Mouse (Mus musculus) CH12.LX (cell line): ENCODE data around the gene Phf12. TPM values are rescaled to one million over a fixed set of nuclear protein-coding genes. Genes with fewer than 3 reads are reported as not detected.

Experiments
- DNase-seq: peaks from one replicate; pipeline ENCODE4 v3.0.0-alpha.2; 2013; ENCODE audit errors: extremely low read depth
- H3K27ac ChIP-seq: 2 replicates; pipeline ENCODE4 v1.5.1; 2012; ENCODE audit warnings: low read depth, mild to moderate bottlenecking, control low read depth, moderate library complexity; ENCODE audit not compliant: insufficient read depth
- H3K27me3 ChIP-seq: replicated peaks from 2 replicates; pipeline ENCODE3; 2012; ENCODE audit warnings: inconsistent platforms
- H3K36me3 ChIP-seq, 2 experiments: replicated peaks in 1 of 2; 2 replicates each; pipeline versions ENCODE3 to v1.6.1; 2012; ENCODE audit warnings: inconsistent platforms in 1 of 2, low read length in 1 of 2, mild to moderate bottlenecking in 1 of 2, mixed read lengths in 1 of 2, moderate library complexity in 1 of 2; ENCODE audit not compliant: control insufficient read depth in 1 of 2, insufficient read depth in 1 of 2
- H3K4me1 ChIP-seq, 2 experiments: 2 replicates each; pipeline ENCODE4 v1.6.1; 2012; ENCODE audit warnings: inconsistent platforms in 1 of 2, moderate library complexity in 1 of 2; ENCODE audit not compliant: insufficient read depth in 2 of 2, control insufficient read depth in 1 of 2
- H3K4me2 ChIP-seq: 2 replicates; pipeline ENCODE4 v1.6.1; 2012; ENCODE audit warnings: low read depth, mild to moderate bottlenecking, control low read depth; ENCODE audit not compliant: poor library complexity, insufficient read depth, severe bottlenecking
- H3K4me3 ChIP-seq, 3 experiments: fragments of 150-350 bp in 1 of 3; sonication (generic) in 1 of 3; replicated peaks in 1 of 3; 2 replicates each; pipeline versions ENCODE3 to v1.5.1; 2011 to 2012; ENCODE audit warnings: low read depth in 2 of 3, low read length in 2 of 3, mild to moderate bottlenecking in 2 of 3, moderate library complexity in 2 of 3, control low read depth in 1 of 3, improper control_type of control experiment in 1 of 3, inconsistent platforms in 1 of 3, mixed read lengths in 1 of 3; ENCODE audit not compliant: poor library complexity in 1 of 3
- H3K79me2 ChIP-seq: replicated peaks from 2 replicates; pipeline ENCODE4 v1.6.1; 2012; ENCODE audit warnings: mild to moderate bottlenecking, moderate library complexity; ENCODE audit not compliant: control insufficient read depth, poor library complexity, insufficient read depth, severe bottlenecking; ENCODE audit errors: extremely low read depth
- H3K9ac ChIP-seq: 2 replicates; pipeline ENCODE4 v1.6.1; 2012; ENCODE audit warnings: low read depth, mild to moderate bottlenecking, control low read depth, moderate library complexity; ENCODE audit not compliant: insufficient read depth
- H3K9me3 ChIP-seq: replicated peaks from 2 replicates; pipeline ENCODE3; 2012; ENCODE audit warnings: low read length, inconsistent platforms, mixed read lengths
- CHD2 ChIP-seq: IDR thresholded peaks from 2 replicates; pipeline ENCODE4 v1.6.1; 2011; ENCODE audit warnings: low read length, improper control_type of control experiment
- CTCF ChIP-seq, 2 experiments: IDR thresholded peaks in 1 of 2; conservative IDR thresholded peaks in 1 of 2; 2 replicates each; pipeline ENCODE4 v1.5.1; 2011 to 2012; ENCODE audit warnings: low read depth in 2 of 2, low read length in 2 of 2, improper control_type of control experiment in 1 of 2, inconsistent platforms in 1 of 2, mild to moderate bottlenecking in 1 of 2, moderate library complexity in 1 of 2
- ELF1 ChIP-seq: IDR thresholded peaks from 2 replicates; pipeline ENCODE4 v1.6.1; 2014; ENCODE audit warnings: low read depth, mild to moderate bottlenecking, inconsistent platforms, low read length, improper control_type of control experiment
- ETS1 ChIP-seq: conservative IDR thresholded peaks from 2 replicates; pipeline ENCODE4 v1.6.1; 2012; ENCODE audit warnings: low read depth, mild to moderate bottlenecking, inconsistent platforms, low read length, improper control_type of control experiment, moderate library complexity
- IRF4 ChIP-seq: IDR thresholded peaks from 2 replicates; pipeline ENCODE4 v1.6.1; 2014; ENCODE audit warnings: low read depth, mild to moderate bottlenecking, inconsistent platforms, low read length, improper control_type of control experiment
- JUN ChIP-seq: IDR thresholded peaks from 2 replicates; pipeline ENCODE4 v1.6.1; 2011; ENCODE audit warnings: low read depth, mild to moderate bottlenecking, low read length, improper control_type of control experiment, moderate library complexity; ENCODE audit not compliant: insufficient read depth
- MAFK ChIP-seq: IDR thresholded peaks from 2 replicates; pipeline ENCODE4 v1.6.1; 2011; ENCODE audit warnings: low read length, improper control_type of control experiment; ENCODE audit not compliant: insufficient replicate concordance
- MAX ChIP-seq: IDR thresholded peaks from 2 replicates; pipeline ENCODE4 v1.6.1; 2011; ENCODE audit warnings: low read length, improper control_type of control experiment
- NRF1 ChIP-seq: IDR thresholded peaks from 2 replicates; pipeline ENCODE4 v1.6.1; 2014; ENCODE audit warnings: low read depth, mild to moderate bottlenecking, inconsistent platforms, low read length, improper control_type of control experiment, moderate library complexity
- RAD21 ChIP-seq: IDR thresholded peaks from 2 replicates; pipeline ENCODE4 v1.6.1; 2011; ENCODE audit warnings: low read depth, mild to moderate bottlenecking, low read length, improper control_type of control experiment, moderate library complexity
- SIN3A ChIP-seq: IDR thresholded peaks from 2 replicates; pipeline ENCODE4 v1.6.1; 2012; ENCODE audit warnings: low read length, improper control_type of control experiment, inconsistent platforms
- SMC3 ChIP-seq: IDR thresholded peaks from 2 replicates; pipeline ENCODE4 v1.6.1; 2011; ENCODE audit warnings: low read depth, low read length, improper control_type of control experiment
- ZC3H11A ChIP-seq: IDR thresholded peaks from 2 replicates; pipeline ENCODE4 v1.6.1; 2012; ENCODE audit warnings: low read depth, mild to moderate bottlenecking, inconsistent platforms, low read length, improper control_type of control experiment
- dilution Hi-C: fragments of 300-500 bp; cut with MboI; formaldehyde crosslinking; loops from 2 replicates; pipeline ENCODE4 v1.14.3; 2020; ENCODE audit warnings: low sequenced_read_pairs; ENCODE audit not compliant: extremely low pct_unique_long_range_greater_than_20kb, extremely low pct_ligation_motif_present
- in situ Hi-C: fragments of 300-500 bp; cut with MboI; formaldehyde crosslinking; loops from 3 replicates; pipeline ENCODE4 v1.14.3; 2019; ENCODE audit warnings: low sequenced_read_pairs, low pct_ligation_motif_present, low pct_unique_long_range_greater_than_20kb, mixed read lengths
- polyA plus RNA-seq: library from polyadenylated mRNA; unstranded; fragments of >175 nt; gene quantifications from 2 replicates; pipeline ENCODE4 v1.2.1, GENCODE M21; 2012; ENCODE audit warnings: low read depth; ENCODE audit not compliant: insufficient read length
- total RNA-seq, 2 experiments: library from RNA; depleted of rRNA; stranded (reverse); fragments of 300-350 nt in 1 of 2; fragments of >200 nt in 1 of 2; gene quantifications; 2 replicates each; pipeline ENCODE4 v1.2.3; 2012 to 2014

Phf12 gene
- total and polyA plus RNA-seq, 3 experiments: 10.7 to 59.7 (median 30.5) TPM

GRCm38 (mm10) chr11:78059833-78060757 is 77.5 kb downstream of the Phf12 start:
- Histone ChIP-seq H3K36me3 (peaks cover 26 to 35% of the 10 kb centered on the region in 2 experiments), H3K27me3 (no peaks in the 10 kb centered on the region), H3K79me2 (no peaks in the 10 kb centered on the region), H3K9ac (no peak overlapping the region), H3K4me2 (no peak overlapping the region), H3K4me1 (peaks cover 0 to 10% of the 10 kb centered on the region in 2 experiments; a peak in 2 of 4 replicates), H3K27ac (no peak overlapping the region), H3K9me3 (no peaks in the 10 kb centered on the region), H3K4me3 (no peak overlapping the region)
- peak; percentile 99 for TF ChIP-seq RAD21
- peak; percentile 47; the same call in 1 of the 2 replicates for TF ChIP-seq ELF1
- TF ChIP-seq SMC3: peak; percentile 97
- peak; percentile 71 to 98 for TF ChIP-seq CTCF (conservative IDR thresholded peaks at IDR 0.05 in 1 of 2, IDR thresholded peaks at IDR 0.05 in 1 of 2; ENCODE audit: low read depth in 2 of 2, low read length in 2 of 2)
- TF ChIP-seq MAFK: no peak
- no peak for TF ChIP-seq SIN3A
- no peak for TF ChIP-seq MAX
- TF ChIP-seq NRF1: 0 out of 2 replicates have a peak, but pooled peaks have one; percentile 29
- TF ChIP-seq IRF4: 0 out of 2 replicates have a peak, but pooled peaks have one; percentile 8
- TF ChIP-seq ZC3H11A: peak; percentile 75
- peak; percentile 70 for DNase-seq
- in situ Hi-C loops (loop anchor here (5.0 kb wide), 1 partner anchor 117 kb away; the partner anchor contains the start of genes Nek8 and Tlcd1), dilution Hi-C loops (no loop called here)

- no peak for TF ChIP-seq MAFK
- no peak for TF ChIP-seq JUN
- TF ChIP-seq CHD2: no peak
- no peak for TF ChIP-seq MAX
- no peak for TF ChIP-seq SIN3A
- TF ChIP-seq ETS1: no peak
- TF ChIP-seq, all 38 proteins: peak for 0
- dilution Hi-C loops: no loop called here
- in situ Hi-C loops: no loop called here
- Histone ChIP-seq H3K27ac (no peak overlapping the region), H3K4me3 (no peak overlapping the region), H3K4me1 (peaks cover 0 to 2% of the 10 kb centered on the region in 2 experiments; a peak in 1 of 4 replicates), H3K9me3 (no peaks in the 10 kb centered on the region), H3K36me3 (peaks cover 20 to 24% of the 10 kb centered on the region in 2 experiments), H3K9ac (no peak overlapping the region), H3K4me2 (no peak overlapping the region), H3K27me3 (no peaks in the 10 kb centered on the region), H3K79me2 (no peaks in the 10 kb centered on the region)
- DNase-seq: no peak
Observed at GRCm38 (mm10) chr11:78062563-78062962, 80.0 kb downstream of the Phf12 start.
